Mouse (Mus musculus) lung, adult 10 weeks (tissue): ENCODE results near the gene Ptger3. TPM values are rescaled to one million over a fixed set of nuclear protein-coding genes. Genes with fewer than 3 reads are reported as not detected.

Experiments used
- polyA plus RNA-seq: library from polyadenylated mRNA; stranded (reverse); fragments of 350-450 nt; fragmentation: Illumina TruSeq; extraction: RNeasy Lipid Tissue Mini Kit (QIAGEN cat#74804); gene quantifications from one replicate; pipeline ENCODE4 v1.2.3, GENCODE M21; 2014; ENCODE audit warnings: low read depth, low replicate concordance; ENCODE audit not compliant: insufficient read depth

Gene Ptger3
- 2.5 TPM for polyA plus RNA-seq

GRCm38 (mm10) chr3:157566725-157567565 is at the start of gene Ptger3:
Gene Ptger3 (plus strand): TSS chr3:157566892.

GRCm38 (mm10) chr3:157533964-157534785 is 32.5 kb upstream of the Ptger3 start, which contains the start of gene Zranb2:
Gene Zranb2 (plus strand): TSS chr3:157534160.

Other genes starting within 250 kb of the Ptger3 start
- gene Zranb2, start 32.7 kb upstream of the Ptger3 start, polyA plus RNA-seq, result 30.8 TPM